ENCODE assay signal across 1 mouse cellular context in genomic region chr4:137048550-137049032, GRCm38 (mm10).
TF ChIP-seq lines count a peak whose summit lies in the region.

TSS of gene Zbtb40 (minus strand) at chr4:137048801.

TF ChIP-seq in CH12.LX, 34 proteins besides CTCF, POLR2A, EP300 and RAD21 (continued from another document):
- TF ChIP-seq MEF2A (IDR thresholded peaks at IDR 0.05; ENCODE audit: borderline replicate concordance, low read depth, low read length): 0 out of 2 replicates have a peak, but pooled peaks have one; percentile 11
